Mouse (Mus musculus): ENCODE results near the gene Gbgt1.

Gene Gbgt1

GRCm38 (mm10) chr2:28502987-28503386 is 6.3 kb downstream of the Gbgt1 start:
- no peak for DNase-seq

DNA sequence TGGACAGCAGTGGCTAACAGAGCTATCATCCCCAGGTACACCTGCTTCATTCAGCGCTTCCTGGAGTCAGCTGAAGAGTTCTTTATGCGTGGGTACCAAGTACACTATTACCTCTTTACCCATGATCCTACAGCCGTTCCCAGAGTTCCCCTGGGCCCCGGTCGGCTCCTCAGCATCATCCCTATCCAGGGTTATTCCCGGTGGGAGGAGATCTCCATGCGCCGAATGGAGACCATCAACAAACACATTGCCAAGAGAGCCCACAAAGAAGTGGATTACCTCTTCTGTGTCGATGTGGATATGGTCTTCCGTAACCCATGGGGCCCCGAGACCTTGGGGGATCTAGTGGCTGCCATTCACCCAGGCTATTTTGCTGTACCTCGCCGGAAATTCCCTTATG is 8.0 kb downstream of the Gbgt1 start:
- no peak for DNase-seq

DNA sequence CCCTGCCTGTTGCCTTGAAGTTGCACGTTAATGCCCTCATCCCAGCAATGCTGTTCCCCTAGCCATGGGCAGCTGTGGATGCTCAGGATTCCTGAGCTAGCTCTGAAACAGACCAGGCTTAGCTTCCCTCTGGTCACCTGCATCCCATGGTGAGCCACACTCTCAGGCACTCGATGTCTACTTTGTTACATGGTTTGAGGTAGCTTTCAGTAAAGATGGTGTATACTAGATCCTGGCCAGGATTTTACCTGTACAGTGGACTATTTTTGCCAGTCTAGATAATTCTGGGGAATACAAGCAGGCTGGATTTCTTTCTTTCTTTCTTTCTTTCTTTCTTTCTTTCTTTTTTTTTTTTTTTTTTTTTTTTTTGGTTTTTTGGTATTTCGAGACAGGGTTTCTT is 9.1 kb downstream of the Gbgt1 start, which contains the start of gene Gm10134:
Gene Gm10134 (plus strand): TSS at position 301 of the 400 bp plus-strand sequence.
- no peak for DNase-seq

- DNase-seq: no peak
Measured at GRCm38 (mm10) chr2:28506291-28506690, 9.6 kb downstream of the Gbgt1 start.

- peak in 1 of 2 experiments; percentile 9 for DNase-seq
Measured at GRCm38 (mm10) chr2:28511600-28511999, 14.9 kb downstream of the Gbgt1 start.

DNA sequence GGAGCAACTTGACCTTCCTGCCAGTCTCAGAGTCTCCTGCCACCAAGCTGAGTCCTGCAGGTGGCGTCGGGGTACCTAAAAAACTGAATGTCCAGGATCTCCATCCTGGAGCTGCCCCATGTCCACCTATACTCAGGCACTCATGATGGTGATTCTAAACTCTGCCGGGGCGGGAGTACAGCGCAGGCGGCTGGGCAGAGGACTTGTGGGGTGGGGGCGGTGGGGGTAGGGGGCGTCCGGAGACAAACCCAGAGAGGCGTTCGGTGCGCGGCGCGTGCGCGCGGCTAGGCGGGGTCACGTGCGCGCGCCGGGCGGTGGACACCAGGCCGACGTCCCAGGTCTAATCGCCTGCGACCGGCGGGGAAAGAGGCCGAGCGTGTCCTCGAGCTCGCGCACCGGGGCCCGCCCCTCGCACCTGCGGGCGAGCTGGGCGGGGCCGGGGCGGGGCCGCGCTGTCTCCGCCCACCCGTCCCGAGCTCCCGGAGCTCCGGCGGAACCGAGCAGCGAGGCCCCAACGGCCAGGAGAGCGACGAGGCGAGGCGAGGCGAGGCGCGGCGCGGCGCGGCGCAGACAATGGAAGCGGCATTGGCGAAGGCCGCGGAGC is 16.2 kb downstream of the Gbgt1 start, which contains the start of gene Ralgds:
Gene Ralgds (plus strand): TSS at position 328 of the 604 bp plus-strand sequence.
- DNase-seq: peak; percentile 86 to 89

DNA sequence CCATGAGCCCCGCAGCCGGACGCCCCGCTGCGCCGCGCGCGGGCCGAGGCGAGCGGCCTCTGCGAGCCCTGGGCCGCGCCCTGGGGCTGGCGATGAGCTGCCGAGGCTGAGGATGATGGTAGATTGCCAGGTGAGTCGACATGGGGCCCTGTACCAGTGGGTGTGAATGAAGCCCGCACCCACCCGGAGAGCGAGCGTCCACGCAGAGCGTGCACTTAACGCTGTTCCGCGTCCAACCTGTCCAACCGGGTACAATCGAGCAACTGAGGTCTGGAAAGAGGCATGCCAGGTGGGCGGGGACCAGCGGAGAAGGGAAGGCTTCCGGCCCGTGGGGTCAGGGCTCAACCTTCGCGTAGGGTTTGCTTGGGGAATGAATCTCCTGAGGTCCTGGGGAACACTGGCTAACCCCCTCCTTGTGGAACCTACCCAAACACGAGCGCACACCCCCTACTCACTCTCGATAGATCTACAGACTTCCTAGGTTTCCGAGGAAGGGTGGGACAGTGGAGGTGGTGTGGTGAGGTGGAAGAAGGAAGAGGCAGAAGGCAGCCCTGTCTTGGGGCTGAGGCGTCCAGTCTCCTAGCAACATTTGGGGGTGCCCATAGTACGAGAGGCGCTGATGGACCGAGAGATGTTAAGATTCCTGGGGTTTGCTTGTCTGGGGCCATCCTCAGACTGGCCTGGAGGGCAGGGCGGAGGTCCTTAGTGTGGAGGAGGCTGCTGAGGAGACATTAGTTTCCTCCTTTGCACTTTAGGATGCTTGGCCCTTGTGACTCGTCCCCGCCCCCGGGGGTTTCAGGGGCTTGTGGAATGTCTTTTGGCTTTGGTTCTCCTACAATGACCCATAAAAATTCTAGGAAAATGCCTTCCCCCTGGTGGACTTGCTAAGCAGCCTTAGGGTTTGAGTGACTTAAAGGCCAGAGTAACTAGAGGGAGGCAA is 17.0 kb downstream of the Gbgt1 start:
- peak; percentile 61 to 68 for DNase-seq

DNA sequence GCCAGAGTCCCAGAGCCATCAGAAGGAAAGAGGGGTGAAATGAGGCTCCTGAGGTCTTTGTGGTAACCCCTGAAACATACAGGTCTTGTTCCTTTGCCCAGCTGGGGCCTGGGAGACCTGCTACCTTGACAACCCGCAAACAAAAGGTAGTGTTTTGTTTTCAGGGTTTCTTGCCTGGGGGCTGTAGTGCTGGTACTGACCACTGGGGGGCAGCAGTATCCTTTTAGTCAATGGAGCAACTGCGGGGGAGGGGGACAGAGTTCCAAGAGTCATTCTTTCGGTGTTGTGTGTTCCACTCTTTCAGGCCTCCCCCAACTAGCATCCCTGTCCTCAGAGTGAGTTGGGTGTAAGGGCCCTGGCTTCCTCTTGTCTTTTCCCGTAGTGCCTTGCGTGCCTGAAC is 17.8 kb downstream of the Gbgt1 start:
- DNase-seq: peak; percentile 95 to 98

- DNase-seq: peak; percentile 79 to 90
Measured at GRCm38 (mm10) chr2:28517206-28517909, 20.7 kb downstream of the Gbgt1 start.

DNA sequence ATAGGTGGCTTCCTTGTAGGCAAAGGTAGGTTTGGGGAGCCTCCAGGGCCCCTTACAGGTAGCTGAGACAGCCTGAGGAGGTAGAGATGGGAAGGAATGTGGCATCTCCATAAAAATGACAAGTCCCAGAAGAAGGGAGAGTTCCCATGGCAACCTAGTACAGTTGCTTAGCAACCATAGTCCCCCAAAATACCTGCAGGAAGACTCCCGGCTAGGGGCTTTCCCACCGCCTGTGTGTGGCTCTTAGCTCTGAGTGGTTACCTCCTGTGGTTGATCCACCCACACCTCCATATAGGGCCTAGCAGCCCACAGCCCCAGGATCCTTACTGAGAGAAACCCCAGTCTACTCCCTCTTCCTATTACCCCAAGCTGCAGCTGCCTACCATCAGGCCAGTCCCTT is 21.5 kb downstream of the Gbgt1 start:
- DNase-seq: peak in 1 of 2 experiments; percentile 13

DNA sequence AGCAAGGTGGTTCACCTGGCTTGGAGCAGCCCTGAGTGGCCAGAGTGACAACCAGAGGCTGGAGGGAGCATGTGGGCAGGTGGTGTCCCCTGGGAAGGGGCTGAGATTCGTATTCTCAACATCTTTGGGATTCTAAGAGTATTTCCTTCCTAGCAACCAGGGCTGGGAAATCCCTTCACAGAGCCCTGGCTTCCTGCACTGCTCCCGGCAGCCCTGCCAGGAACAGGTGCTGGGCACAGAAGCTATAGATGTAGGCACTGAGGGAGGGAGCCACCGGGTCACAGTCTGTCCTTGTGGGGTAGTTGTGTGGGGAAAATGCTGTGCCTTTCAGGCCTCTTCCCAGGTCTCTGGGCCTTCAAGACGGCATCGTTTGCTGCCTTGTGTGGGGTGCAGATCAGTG is 23.9 kb downstream of the Gbgt1 start:
- DNase-seq: peak; percentile 51 to 70

- peak; percentile 54 to 65 for DNase-seq
Measured at GRCm38 (mm10) chr2:28521571-28522151, 25.0 kb downstream of the Gbgt1 start.

GRCm38 (mm10) chr2:28522166-28522565 is 25.5 kb downstream of the Gbgt1 start:
- DNase-seq: peak; percentile 63 to 66

- peak; percentile 90 for DNase-seq
Measured at GRCm38 (mm10) chr2:28523643-28524117, 27.0 kb downstream of the Gbgt1 start.

- DNase-seq: peak in 1 of 2 experiments; percentile 16
Measured at GRCm38 (mm10) chr2:28524406-28524805, 27.7 kb downstream of the Gbgt1 start.

DNA sequence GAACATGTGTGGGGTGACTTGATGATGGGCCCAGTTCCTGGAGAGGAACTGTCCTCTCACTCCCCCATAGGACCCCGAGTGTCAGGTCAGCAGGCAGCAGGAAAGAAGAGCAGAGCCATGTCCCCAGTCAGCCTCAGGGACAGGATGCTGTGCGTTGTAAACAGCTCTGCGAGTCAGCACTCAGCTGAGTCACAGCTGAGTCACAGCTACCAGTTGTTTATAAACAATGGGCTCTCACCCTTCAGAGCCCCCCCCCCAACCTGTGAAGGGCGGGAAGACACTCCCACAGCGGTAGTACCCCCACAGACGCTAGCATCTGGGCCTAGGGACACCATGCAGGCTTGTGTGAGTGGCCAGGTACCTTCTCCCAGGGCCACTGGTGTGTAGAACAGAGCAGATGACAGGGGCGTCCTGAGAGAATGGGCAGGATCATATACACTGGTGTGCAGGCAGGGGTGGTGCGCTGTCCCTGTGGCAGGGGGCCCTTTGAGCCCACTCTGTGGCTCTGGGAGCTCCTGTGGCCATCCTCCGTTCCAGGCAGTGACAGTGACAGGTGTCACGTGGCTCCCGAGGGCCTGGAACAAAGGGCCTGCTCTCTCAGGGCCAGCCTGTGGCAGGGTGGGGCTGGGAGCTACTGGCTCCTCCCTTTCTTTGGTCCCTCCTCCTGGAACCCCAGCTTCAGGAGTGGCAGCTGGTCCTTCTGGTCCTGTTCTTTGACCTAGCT is 28.7 kb downstream of the Gbgt1 start:
- peak; percentile 52 to 54 for DNase-seq

DNA sequence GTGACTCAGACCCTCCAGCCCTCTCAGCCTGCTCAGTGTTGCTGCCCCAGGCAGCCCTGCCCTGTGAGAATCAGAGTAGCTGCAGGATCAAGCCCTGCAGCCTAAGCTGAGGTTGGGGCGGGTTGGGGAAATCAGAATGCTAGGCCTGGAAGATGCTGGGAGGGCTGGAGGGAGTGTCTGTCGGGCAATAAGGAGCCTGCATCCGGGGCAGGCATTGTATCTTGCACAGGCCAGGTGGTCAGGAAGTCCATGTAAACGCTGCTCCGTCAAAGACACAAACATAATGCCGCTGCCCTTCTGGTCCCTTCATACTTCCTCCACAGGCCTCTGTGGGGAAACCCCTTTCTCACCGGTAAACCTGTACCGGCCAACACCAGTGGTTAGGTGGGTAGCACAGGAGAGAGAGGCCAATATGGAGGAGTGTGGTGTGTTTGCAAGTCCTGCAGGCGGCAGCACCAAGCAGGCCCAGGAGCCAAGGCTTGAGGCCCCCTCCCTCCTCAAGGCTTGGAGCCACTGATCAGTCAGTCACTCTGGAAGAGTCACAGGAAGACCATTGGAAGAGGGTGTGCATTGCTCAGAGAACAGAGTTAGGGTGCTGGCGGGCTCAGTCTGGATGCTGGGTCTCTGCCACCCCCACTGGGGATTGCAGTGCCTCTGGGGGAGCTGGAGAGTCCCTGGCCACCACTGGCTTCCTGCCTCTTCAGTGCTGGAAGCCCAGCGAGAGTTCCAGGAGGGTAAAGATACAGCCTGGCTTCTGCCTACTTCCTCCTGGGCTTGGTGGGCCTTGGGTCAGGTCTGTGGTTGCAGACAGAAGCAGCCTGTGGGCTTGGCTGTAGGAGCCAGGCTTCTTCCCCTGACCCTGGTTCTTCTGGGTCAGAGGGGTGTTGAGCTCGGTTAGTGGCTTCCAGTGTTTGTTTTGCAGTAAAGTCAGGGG is 29.5 kb downstream of the Gbgt1 start:
- DNase-seq: peak; percentile 53 to 72

- DNase-seq: peak; percentile 41 to 46
Measured at GRCm38 (mm10) chr2:28527436-28528353, 31.0 kb downstream of the Gbgt1 start.

DNA sequence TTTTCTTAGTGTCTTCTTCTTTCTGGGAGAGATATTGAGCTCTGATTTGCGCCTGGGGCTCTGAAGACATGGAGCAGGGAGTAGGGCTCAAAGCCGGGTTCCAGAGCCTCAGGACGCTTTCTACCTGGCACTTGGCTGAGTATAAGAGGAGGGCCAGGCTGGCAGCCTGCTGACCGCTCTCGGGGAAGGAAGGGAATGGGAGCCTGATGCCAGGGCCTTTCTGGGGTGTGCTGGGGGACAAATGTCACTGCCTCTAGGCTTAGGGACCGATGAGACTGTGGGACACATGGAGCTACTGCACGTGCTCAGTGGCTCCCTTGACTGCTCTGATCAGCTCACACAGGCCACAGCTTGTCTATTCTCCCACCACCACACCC is 31.7 kb downstream of the Gbgt1 start:
- peak in 1 of 2 experiments; percentile 23 for DNase-seq

DNA sequence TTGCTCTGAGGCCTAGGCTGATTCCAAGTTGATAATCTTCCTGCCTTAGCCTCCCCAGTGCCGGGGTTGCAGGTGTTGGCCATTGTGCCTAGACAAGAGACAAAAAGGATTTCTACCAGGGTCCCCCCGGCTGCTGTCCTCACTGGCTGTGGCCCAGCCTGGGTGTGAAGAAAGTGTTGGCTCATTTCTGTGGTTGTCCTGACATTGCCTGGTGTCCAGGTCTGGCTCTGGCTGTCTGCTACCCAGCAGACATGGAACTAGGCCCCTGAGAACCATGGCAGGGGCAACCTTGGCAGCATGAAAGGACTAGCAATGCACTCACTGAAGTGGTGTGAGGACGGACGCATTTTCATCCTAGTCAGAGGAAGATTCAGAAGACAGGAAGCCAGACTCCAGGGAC is 33.2 kb downstream of the Gbgt1 start:
- DNase-seq: no peak

Measured in cerebellum, postnatal 14 days (tissue).